Mouse (Mus musculus): ENCODE measurements around the gene Bcl10.

The Bcl10 gene

GRCm38 (mm10) chr3:145922019-145922854 lies at the start of gene Bcl10:
Gene Bcl10, plus strand, starts transcription at chr3:145922804.
- no peak for DNase-seq (ENCODE audit: low spot score in 2 of 2)

- no peak for DNase-seq (ENCODE audit: low spot score in 2 of 2)
These were observed 49.3 kb upstream of the Bcl10 start for GRCm38 (mm10) chr3:145873271-145873670.

DNA sequence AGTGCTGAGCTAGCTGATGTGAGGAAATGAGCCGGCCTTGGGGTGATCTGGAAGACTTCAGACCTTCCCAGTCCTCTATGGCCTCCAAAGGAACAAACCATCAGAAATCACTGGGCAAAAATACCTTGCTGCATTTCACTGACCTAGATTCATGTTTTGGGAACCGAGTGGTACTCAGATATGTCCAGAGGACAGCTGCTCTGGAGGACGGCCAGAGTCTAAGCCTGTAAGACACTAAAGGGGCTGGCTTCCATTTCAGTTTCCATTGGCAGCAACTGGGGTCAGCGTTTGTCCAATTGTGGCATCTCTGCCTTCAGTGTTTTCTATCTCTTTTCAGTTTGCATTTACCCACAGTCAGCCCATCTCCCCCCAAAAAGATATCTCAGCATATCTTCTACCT lies 48.5 kb upstream of the Bcl10 start:
- DNase-seq (ENCODE audit: low spot score in 2 of 2) = no peak

GRCm38 (mm10) chr3:145876120-145876519 lies 46.5 kb upstream of the Bcl10 start:
- no peak for DNase-seq (ENCODE audit: low spot score in 2 of 2)

DNA sequence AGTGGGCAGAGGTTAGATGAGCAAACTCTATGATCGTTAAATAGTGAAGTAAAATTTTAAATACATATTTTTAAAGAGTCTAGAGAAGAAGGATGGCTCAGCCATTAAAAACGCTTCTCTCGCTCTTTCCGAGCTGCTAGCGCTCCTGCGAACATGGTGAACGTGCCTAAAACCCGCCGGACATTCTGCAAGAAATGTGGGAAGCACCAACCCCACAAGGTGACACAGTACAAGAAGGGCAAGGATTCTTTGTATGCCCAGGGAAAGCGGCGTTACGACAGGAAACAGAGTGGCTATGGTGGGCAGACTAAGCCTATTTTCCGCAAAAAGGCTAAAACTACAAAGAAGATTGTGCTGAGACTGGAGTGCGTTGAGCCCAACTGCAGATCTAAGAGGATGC lies 43.7 kb upstream of the Bcl10 start:
- peak in 1 of 2 experiments; percentile 16 for DNase-seq (ENCODE audit: low spot score in 2 of 2)

GRCm38 (mm10) chr3:145880335-145880734 lies 42.3 kb upstream of the Bcl10 start:
- no peak for DNase-seq (ENCODE audit: low spot score in 2 of 2)

GRCm38 (mm10) chr3:145882076-145882874 lies 40.3 kb upstream of the Bcl10 start:
- DNase-seq (ENCODE audit: low spot score in 2 of 2) = no peak

GRCm38 (mm10) chr3:145883233-145883632 lies 39.4 kb upstream of the Bcl10 start:
- DNase-seq (ENCODE audit: low spot score in 2 of 2) = no peak

- no peak for DNase-seq (ENCODE audit: low spot score in 2 of 2)
These were observed 37.2 kb upstream of the Bcl10 start for GRCm38 (mm10) chr3:145885376-145885775.

- no peak for DNase-seq (ENCODE audit: low spot score in 2 of 2)
These were observed 36.6 kb upstream of the Bcl10 start for GRCm38 (mm10) chr3:145885851-145886464.

DNA sequence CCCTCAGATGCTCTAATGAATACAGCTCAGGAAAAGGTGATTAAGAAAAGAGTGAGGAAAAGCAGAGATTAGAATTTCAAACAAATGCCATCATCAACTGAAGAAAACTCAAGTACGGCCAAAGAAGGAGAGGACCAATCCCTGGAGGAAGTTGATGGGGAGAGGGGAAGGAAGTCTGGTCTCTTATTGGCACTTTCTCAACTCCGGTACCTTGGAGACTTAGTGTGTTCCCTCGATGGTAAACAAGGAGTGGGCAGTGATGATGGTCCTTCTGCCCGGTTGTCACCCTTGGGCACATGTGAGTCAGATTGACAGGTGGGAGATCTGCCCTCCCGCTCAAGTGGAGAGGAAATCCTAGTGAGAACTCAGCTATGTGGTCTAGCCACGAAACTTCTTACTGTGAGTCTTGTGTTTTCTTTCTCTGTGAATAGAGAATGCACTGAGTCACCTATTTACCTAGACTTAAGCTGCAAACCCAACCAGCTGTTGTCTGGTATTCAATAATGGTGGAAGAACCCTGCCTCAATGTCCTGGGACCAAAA lies 35.1 kb upstream of the Bcl10 start:
- no peak for DNase-seq (ENCODE audit: low spot score in 2 of 2)

DNA sequence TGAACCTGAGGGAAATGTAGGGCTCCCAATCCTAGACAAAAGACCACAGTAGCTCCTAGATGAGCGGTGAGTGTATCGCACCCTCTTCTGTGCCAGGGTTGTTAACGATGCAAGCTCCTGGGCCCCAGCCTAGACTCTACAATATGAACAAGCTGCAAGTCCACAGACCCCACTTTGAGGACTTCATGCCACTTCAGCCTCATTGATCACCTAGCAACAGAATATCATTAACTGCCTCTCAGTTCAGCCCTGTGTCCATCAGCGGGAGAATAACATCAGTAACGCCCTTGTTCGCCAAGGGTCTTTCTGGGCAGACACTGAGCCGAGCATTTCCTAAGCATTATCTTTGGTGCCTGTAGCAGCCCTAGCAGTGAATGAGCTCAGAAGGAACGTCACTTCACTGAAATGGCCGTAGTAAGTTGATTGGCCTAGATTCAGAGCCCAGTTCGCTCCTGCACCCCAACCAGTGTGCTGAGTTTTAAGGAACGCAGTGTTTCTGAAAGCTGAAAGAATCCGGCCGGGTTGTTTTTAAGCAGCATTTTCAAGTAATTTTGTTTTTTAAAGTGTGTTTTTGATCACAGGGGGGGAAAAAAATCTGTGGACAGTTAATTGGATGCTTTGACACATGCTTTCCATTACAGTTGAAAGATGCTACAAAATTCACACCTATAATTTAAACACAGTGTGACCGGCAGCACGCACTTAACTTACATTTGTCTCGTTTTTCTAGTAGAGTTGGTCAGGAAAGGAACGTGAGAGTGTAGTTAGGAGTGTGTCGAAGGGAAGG lies 32.1 kb upstream of the Bcl10 start:
- DNase-seq (ENCODE audit: low spot score in 2 of 2) = peak in 1 of 2 experiments; percentile 7

DNA sequence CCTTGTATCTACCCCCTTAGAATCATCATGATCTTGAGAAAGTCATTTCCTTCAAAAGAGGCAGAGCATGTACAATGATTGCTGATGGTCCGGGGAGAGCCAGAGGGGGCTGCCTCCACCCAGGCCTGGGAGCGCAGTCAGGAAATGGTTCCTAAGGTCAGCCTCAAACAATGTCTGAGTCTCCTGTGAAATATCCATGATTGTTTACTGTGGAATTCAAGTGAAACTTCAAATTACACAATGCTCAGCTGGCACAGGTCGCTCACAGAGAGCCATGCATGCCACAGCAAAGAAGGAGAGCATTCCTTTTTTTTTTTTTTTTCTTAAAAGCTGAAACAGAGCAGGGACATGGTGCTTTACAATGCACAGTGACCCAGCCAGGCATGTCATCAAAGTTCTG lies 30.2 kb upstream of the Bcl10 start:
- DNase-seq (ENCODE audit: low spot score in 2 of 2) = no peak

GRCm38 (mm10) chr3:145894131-145894530 lies 28.5 kb upstream of the Bcl10 start:
- no peak for DNase-seq (ENCODE audit: low spot score in 2 of 2)

DNA sequence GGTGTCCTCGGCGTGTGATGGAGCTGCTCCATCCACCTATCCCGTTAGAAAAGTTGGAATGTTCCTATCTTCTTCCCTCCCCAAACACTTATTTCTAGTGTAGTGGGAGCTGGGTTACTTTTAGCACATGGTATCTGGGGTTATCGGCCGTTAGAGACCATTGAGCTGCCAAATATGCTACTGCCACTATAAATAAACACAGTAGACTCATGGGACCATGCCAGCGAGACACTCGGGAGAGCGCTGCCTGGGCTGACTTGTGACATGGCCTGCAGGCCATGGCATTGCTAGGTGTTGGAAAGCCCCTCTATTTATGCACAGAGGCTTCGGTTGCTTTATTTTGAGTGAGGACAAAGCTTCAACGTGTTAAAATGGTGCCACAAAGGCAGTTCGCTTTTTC lies 24.9 kb upstream of the Bcl10 start:
- no peak for DNase-seq (ENCODE audit: low spot score in 2 of 2)

DNA sequence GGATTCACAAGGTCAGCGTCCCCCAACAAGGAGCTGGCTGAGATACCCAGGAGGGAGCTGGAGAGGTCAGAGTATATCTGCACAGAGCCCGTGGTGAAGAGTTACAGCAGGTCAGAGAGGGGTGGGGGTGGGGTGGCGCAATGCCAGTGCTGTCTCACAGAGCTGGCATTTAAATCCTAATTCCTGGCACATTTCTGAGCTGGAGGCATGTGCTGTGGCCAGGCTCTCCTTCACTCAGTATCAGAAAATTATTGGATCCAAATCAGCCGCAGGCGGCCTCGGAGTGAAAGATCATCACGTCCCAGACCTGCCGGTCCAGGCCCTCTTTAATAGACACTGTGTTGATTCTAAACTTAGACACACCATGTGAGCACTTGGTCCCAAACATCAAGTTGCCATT lies 22.8 kb upstream of the Bcl10 start:
- no peak for DNase-seq (ENCODE audit: low spot score in 2 of 2)

DNA sequence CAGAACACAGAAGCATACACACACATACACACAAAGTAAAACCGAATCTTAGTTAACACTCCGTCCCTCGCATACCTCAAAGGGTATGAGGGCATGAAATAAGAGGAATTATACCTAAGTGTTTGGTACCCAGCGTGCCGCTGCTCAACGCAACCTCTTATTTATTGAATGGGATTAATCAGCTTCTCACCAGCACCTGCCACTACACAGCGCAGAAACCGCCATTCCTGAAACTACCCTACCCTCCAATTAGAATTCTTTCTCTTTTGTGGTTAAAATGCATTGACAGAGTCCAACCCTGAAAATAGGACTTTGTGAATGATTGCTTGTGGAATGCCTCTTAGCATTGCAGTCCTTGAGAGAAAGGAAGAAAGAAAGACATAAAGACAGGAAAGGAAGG lies 19.1 kb upstream of the Bcl10 start:
- no peak for DNase-seq (ENCODE audit: low spot score in 2 of 2)

DNA sequence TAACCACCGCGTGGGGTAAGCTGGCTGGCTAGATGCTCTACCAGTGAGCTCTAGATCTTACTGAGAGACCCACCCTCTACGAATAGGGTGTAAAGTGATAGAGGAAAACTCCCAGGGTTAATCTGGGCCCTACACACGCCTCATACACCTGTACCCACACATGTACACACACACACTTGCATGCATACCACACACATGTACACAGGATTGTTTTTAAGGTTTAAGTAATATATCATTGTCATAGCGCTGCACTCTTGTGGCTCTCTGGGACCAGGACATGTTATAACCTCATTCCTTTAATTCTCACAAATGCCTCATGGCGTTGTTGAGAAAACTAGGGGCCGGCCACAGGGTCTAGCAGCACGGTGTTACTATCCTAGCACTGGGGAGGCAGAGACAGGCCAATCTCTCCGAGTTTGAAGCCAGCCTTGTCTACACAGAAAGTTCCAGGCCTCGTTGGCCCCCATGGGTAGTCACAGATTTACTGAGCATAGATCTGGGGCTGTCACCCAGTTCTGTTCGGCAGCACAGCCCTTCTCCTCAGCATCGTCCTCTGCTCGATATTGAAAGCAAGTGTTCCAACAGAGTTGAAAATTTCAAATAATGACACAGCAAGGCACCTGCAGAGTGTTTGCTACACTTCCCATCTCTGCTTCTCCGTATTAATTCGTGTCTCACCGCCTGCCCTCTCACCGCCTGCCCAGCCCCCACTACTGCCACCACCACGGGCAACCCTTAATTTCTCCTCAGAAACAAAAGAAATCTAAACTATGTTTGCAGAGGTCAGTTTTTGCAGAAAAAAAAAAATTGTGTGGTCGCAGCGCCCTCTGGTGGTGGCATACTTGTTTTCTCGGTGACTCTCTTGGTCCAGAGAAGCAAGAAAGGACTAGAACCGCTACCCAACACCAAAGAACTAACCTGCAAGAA lies 17.5 kb upstream of the Bcl10 start:
- DNase-seq (ENCODE audit: low spot score in 2 of 2) = peak; percentile 64 to 76

DNA sequence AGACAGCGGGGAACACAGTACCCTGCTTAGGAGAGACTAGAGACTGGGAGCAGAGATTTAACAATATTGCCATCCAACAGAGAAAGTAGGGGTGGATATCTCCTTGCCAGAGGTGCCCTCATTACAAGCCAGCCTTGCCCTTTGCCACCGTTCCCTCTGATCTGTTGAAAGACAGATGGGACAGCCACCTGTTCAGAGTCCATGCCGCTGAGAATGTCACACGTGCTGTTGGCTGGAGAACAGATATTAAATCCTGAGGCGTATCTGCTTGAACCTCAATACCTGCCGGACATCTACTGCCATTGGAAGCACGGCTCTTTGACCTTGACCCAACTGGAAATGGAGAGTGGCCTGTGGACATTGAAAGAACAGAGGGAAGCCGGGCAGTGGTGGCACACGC lies 16.0 kb upstream of the Bcl10 start:
- DNase-seq (ENCODE audit: low spot score in 2 of 2) = no peak

DNA sequence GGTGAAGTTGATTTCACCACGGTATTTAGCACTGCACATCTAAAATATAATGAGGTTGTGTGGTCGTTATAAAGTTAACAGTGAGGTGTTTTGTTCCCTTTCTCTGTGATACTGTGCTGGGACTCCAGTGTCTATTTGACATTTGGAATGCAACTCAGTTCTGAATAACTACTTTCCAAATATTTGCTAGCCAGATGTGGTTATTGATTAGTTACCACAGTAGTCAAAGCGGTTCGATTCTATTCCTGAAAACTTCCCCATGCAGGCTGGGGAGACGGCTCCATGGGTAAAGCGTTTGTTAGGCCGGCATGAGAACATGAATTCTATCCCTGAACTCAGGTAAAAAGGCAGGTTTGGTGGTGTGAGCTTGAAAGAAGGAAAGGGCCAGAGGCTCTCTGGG lies 10.1 kb upstream of the Bcl10 start:
- no peak for DNase-seq (ENCODE audit: low spot score in 2 of 2)
